Mouse (Mus musculus): ENCODE measurements around the gene A930004D18Rik. TPM values are rescaled to one million over a fixed set of nuclear protein-coding genes. Genes with fewer than 3 reads are reported as not detected.
A peak's percentile ranks its signal among the peaks of the same experiment; 100 is the strongest.

The A930004D18Rik gene
- polyA plus RNA-seq, 1 experiment from 2014 or later = 9.4 TPM

DNA sequence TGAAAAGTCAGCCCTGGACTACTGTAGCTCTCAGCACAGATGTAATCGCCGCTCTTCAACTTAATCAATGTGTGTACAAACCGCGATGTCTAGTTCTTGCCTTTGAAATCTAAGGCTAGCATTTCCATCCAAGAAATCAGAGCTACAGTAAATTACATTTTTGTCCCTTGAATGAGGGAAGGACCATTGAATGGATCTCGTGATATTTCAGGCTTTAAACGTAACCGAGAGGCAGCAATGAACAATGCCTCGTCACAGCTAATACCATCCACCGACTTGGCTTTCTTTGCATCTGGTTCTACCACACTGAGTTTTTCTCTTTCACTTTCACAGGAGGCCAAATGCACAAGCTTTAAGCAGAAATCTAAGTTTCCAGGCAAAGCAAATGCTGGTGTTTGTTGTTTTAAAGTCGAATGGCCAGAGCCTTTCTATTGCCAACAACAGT lies 13.0 kb upstream of the A930004D18Rik start:
- peak overlapping the region; percentile 35; the same call in 1 of the 2 replicates for H3K9ac ChIP-seq (ENCODE audit: low read length)
- TF ChIP-seq CTCF (IDR thresholded peaks at IDR 0.05; ENCODE audit: low read depth) (no peak), EP300 (optimal IDR thresholded peaks at IDR 0.05) (no peak)
- H3K4me3 ChIP-seq (ENCODE audit: low read depth, low read length) = peak overlapping the region; percentile 18; the same call in 1 of the 2 replicates
- H3K27ac ChIP-seq (replicated peaks) = peak overlapping the region; percentile 53
- H3K27me3 ChIP-seq (ENCODE audit: control insufficient read depth, insufficient read depth, low read length) = no peaks in the 10 kb centered on the region
- WGBS = 22% methylated on average over 10 of the region's 10 CpGs
- DNase-seq (ENCODE audit: low spot score) = no peak
- H3K4me1 ChIP-seq (replicated peaks; ENCODE audit: control insufficient read depth, insufficient read depth) = 0 out of 2 replicates have a peak, but pooled peaks cover 3% of the 10 kb centered on the region
- no peaks in the 10 kb centered on the region for H3K9me3 ChIP-seq (ENCODE audit: control insufficient read depth, low read length)
- no peak for ATAC-seq (ENCODE audit: low FRiP score, low TSS enrichment)
- peak overlapping the region; percentile 78 for H3K4me2 ChIP-seq (replicated peaks; ENCODE audit: low read depth)
- no peaks in the 10 kb centered on the region for H3K36me3 ChIP-seq (ENCODE audit: control insufficient read depth, insufficient read depth, low read length)

DNA sequence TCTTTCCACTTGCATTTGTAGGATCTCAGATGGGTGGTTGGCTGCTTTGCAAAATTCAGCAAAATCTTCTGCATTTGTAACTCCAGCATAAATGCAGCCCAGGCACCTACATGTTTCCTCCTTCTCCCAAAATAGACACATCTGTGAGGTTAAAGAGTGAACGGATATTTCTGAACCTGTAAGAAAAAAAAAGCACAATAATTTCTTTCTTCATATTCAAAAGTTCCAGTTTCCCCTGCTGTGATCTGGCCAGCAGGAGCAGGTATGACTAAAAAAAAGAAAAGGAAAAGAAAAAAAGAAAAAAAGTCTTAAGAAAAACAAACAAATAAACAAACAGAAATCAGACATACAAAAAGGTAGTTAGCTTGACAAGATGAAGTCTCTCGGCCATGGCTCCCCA lies 12.5 kb upstream of the A930004D18Rik start:
- peak overlapping the region; percentile 78 for H3K4me3 ChIP-seq (ENCODE audit: low read depth, low read length)
- peak overlapping the region; percentile 45; the same call in 1 of the 2 replicates for H3K9ac ChIP-seq (ENCODE audit: low read length)

DNA sequence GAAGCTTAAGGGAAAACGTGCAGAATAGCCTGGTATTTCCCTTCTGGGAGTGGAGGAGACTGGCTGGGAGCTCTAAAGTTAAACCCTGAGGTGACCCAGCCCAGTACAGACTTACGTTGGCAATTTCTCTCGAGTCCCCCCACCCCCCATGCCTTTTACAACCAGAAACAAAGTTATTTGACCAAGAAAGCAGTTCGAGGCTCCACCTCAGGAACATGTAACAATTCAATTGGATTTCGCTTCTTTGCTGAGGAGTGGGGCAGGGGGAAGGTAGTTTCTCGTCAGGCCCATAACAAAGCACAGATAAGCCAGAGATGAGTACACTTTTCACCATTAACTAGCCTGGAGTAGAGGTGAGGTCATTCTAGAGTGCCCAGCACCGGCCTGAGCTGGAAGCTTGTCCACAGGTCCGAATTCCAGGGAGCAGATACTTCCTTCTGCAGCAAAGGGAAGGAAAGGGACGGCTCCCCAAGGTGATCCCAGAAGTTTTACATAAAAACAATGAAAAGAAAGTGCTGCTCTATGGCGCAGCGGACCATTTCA lies 11.8 kb upstream of the A930004D18Rik start:
- 20% methylated on average over 11 of the region's 11 CpGs for WGBS
- Histone ChIP-seq H3K36me3 (ENCODE audit: control insufficient read depth, insufficient read depth, low read length) (no peaks in the 10 kb centered on the region), H3K4me1 (replicated peaks; ENCODE audit: control insufficient read depth, insufficient read depth) (0 out of 2 replicates have a peak, but pooled peaks cover 3% of the 10 kb centered on the region), H3K27ac (replicated peaks) (peak overlapping the region; percentile 81), H3K4me2 (replicated peaks; ENCODE audit: low read depth) (peak overlapping the region; percentile 78), H3K9ac (ENCODE audit: low read length) (peak overlapping the region; percentile 45), H3K9me3 (ENCODE audit: control insufficient read depth, low read length) (no peaks in the 10 kb centered on the region), H3K27me3 (ENCODE audit: control insufficient read depth, insufficient read depth, low read length) (no peaks in the 10 kb centered on the region), H3K4me3 (ENCODE audit: low read depth, low read length) (peak overlapping the region; percentile 78)
- ATAC-seq (ENCODE audit: low FRiP score, low TSS enrichment) (peak; percentile 66), DNase-seq (ENCODE audit: low spot score) (peak; percentile 53)
- TF ChIP-seq CTCF (IDR thresholded peaks at IDR 0.05; ENCODE audit: low read depth) (no peak), EP300 (optimal IDR thresholded peaks at IDR 0.05) (no peak)

More for the DNA sequence above, 12.5 kb upstream of the A930004D18Rik start:
- Histone ChIP-seq H3K36me3 (ENCODE audit: control insufficient read depth, insufficient read depth, low read length) (no peaks in the 10 kb centered on the region), H3K27ac (replicated peaks) (peak overlapping the region; percentile 81), H3K27me3 (ENCODE audit: control insufficient read depth, insufficient read depth, low read length) (no peaks in the 10 kb centered on the region), H3K9me3 (ENCODE audit: control insufficient read depth, low read length) (no peaks in the 10 kb centered on the region), H3K4me1 (replicated peaks; ENCODE audit: control insufficient read depth, insufficient read depth) (0 out of 2 replicates have a peak, but pooled peaks cover 3% of the 10 kb centered on the region), H3K4me2 (replicated peaks; ENCODE audit: low read depth) (peak overlapping the region; percentile 78)
- WGBS = 45% methylated on average over 2 of the region's 2 CpGs
- DNase-seq (ENCODE audit: low spot score) (no peak), ATAC-seq (ENCODE audit: low FRiP score, low TSS enrichment) (no peak)
- TF ChIP-seq EP300 (optimal IDR thresholded peaks at IDR 0.05) (no peak), CTCF (IDR thresholded peaks at IDR 0.05; ENCODE audit: low read depth) (no peak)

DNA sequence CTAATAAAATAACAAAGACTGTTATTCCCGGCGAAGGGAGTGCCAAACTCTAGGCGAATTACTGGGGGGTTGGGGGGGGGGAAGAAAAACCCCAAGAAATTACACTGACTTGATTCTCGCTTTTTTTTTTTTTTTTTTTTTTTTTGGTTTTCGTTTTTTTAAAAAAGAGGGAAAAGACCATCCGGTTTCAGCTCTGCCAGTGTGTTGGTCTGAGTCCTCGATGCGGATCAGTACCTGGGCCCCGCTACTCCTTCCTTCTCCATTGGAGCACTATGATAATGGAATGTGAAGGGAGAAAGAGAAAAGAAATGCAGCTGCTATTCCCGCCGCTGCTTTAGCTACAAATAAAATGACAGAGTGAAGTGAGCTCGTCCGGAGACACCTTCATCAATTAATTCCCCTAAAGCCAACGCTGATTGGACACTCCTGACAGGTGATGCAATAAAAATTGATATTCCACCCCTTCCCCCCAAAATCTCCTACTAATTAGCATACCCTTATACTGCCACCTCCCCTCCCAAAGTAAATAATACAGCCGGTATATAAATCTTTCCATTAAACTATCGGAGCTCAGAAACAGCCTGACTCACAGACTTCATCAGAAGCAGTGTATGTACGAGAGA lies 11.0 kb upstream of the A930004D18Rik start, which contains the start of gene Skida1:
TSS of gene Skida1 (minus strand) at position 599 of the 623 bp plus-strand sequence.
- TF ChIP-seq CTCF (IDR thresholded peaks at IDR 0.05; ENCODE audit: low read depth) (no peak), EP300 (optimal IDR thresholded peaks at IDR 0.05) (no peak)
- ATAC-seq (ENCODE audit: low FRiP score, low TSS enrichment) = 0 out of 2 replicates have a peak, but pooled peaks have one; percentile 11
- peak within 1 kb of the TSS; percentile 98 for H3K27ac ChIP-seq (replicated peaks)
- H3K4me3 ChIP-seq (ENCODE audit: low read depth, low read length) = peak within 1 kb of the TSS; percentile 78
- peak within 1 kb of the TSS; percentile 78 for H3K4me2 ChIP-seq (replicated peaks; ENCODE audit: low read depth)
- 0 out of 2 replicates have a peak, but pooled peaks cover 3% of the 10 kb centered on the region for H3K4me1 ChIP-seq (replicated peaks; ENCODE audit: control insufficient read depth, insufficient read depth)
- 2% methylated on average over 17 of the region's 17 CpGs for WGBS
- H3K9ac ChIP-seq (ENCODE audit: low read length) = peak within 1 kb of the TSS; percentile 90
- DNase-seq (ENCODE audit: low spot score) = no peak
- no peaks in the 10 kb centered on the region for H3K36me3 ChIP-seq (ENCODE audit: control insufficient read depth, insufficient read depth, low read length)
- no peaks in the 10 kb centered on the region for H3K27me3 ChIP-seq (ENCODE audit: control insufficient read depth, insufficient read depth, low read length)
- no peaks in the 10 kb centered on the region for H3K9me3 ChIP-seq (ENCODE audit: control insufficient read depth, low read length)

- Histone ChIP-seq H3K9me3 (ENCODE audit: control insufficient read depth, low read length) (no peaks in the 10 kb centered on the region), H3K27ac (replicated peaks) (peak overlapping the region; percentile 98), H3K27me3 (ENCODE audit: control insufficient read depth, insufficient read depth, low read length) (no peaks in the 10 kb centered on the region), H3K4me2 (replicated peaks; ENCODE audit: low read depth) (peak overlapping the region; percentile 78), H3K4me1 (replicated peaks; ENCODE audit: control insufficient read depth, insufficient read depth) (0 out of 2 replicates have a peak, but pooled peaks cover 3% of the 10 kb centered on the region), H3K9ac (ENCODE audit: low read length) (peak overlapping the region; percentile 90), H3K36me3 (ENCODE audit: control insufficient read depth, insufficient read depth, low read length) (no peaks in the 10 kb centered on the region), H3K4me3 (ENCODE audit: low read depth, low read length) (peak overlapping the region; percentile 78)
- TF ChIP-seq EP300 (optimal IDR thresholded peaks at IDR 0.05) (no peak), CTCF (IDR thresholded peaks at IDR 0.05; ENCODE audit: low read depth) (no peak)
- DNase-seq (ENCODE audit: low spot score) = peak; percentile 78
- under 1% methylated on average over 70 of the region's 70 CpGs for WGBS
- ATAC-seq (ENCODE audit: low FRiP score, low TSS enrichment) = peak; percentile 86
Measured at GRCm38 (mm10) chr2:18047646-18048452, 10.3 kb upstream of the A930004D18Rik start.

All from stomach, postnatal 0 days (tissue).